Mouse (Mus musculus): ENCODE data around the gene Eml3.

The Eml3 gene

GRCm38 (mm10) chr19:8919000-8919399 lies 10.4 kb upstream of the Eml3 start:
- DNase-seq, result no peak

GRCm38 (mm10) chr19:8919684-8920072 lies 9.7 kb upstream of the Eml3 start:
- DNase-seq, result no peak

GRCm38 (mm10) chr19:8920073-8920736 lies 9.1 kb upstream of the Eml3 start, which contains the start of gene B3gat3:
Gene B3gat3, plus strand, starts transcription at chr19:8920374.
- peak; percentile 82 to 86 for DNase-seq

GRCm38 (mm10) chr19:8920836-8921291 lies 8.5 kb upstream of the Eml3 start:
- no peak for DNase-seq

- DNase-seq, result no peak
These were observed 7.6 kb upstream of the Eml3 start for GRCm38 (mm10) chr19:8921741-8922140.

GRCm38 (mm10) chr19:8926766-8927165 lies 2.6 kb upstream of the Eml3 start:
- peak in 1 of 2 experiments; percentile 42 for DNase-seq

- DNase-seq, result no peak
These were observed 1.3 kb upstream of the Eml3 start for GRCm38 (mm10) chr19:8927891-8928525.

GRCm38 (mm10) chr19:8928689-8929223 lies 596 bp upstream of the Eml3 start:
- no peak for DNase-seq

- no peak for DNase-seq
These were observed 765 bp downstream of the Eml3 start for GRCm38 (mm10) chr19:8930117-8930516.

- DNase-seq, result no peak
These were observed 1.4 kb downstream of the Eml3 start for GRCm38 (mm10) chr19:8930771-8931170.

- DNase-seq, result no peak
These were observed 7.4 kb downstream of the Eml3 start for GRCm38 (mm10) chr19:8936736-8937135.

GRCm38 (mm10) chr19:8940526-8941133 lies 11.3 kb downstream of the Eml3 start:
- no peak for DNase-seq

- no peak for DNase-seq
These were observed 11.8 kb downstream of the Eml3 start for GRCm38 (mm10) chr19:8941136-8941514.

- peak; percentile 95 to 96 for DNase-seq
These were observed 12.3 kb downstream of the Eml3 start, which contains the start of gene Mta2 for GRCm38 (mm10) chr19:8941515-8942217. Gene Mta2, plus strand, starts transcription at chr19:8941875.

GRCm38 (mm10) chr19:8942276-8942964 lies 13.1 kb downstream of the Eml3 start:
- DNase-seq, result no peak

- no peak for DNase-seq
These were observed 13.7 kb downstream of the Eml3 start for GRCm38 (mm10) chr19:8943047-8943446.

- no peak for DNase-seq
These were observed 14.7 kb downstream of the Eml3 start for GRCm38 (mm10) chr19:8944062-8944461.

- peak in 1 of 2 experiments; percentile 52 for DNase-seq
These were observed 15.4 kb downstream of the Eml3 start for GRCm38 (mm10) chr19:8944750-8945149.

GRCm38 (mm10) chr19:8945251-8945650 lies 15.9 kb downstream of the Eml3 start:
- DNase-seq, result no peak

GRCm38 (mm10) chr19:8946929-8947328 lies 17.6 kb downstream of the Eml3 start:
- no peak for DNase-seq

GRCm38 (mm10) chr19:8950190-8950589 lies 20.8 kb downstream of the Eml3 start:
- DNase-seq, result no peak

GRCm38 (mm10) chr19:8952241-8952640 lies 22.9 kb downstream of the Eml3 start:
- no peak for DNase-seq
